Mouse (Mus musculus) forebrain, embryonic 10.5 days (tissue): ENCODE results near the gene Hdc. TPM values are rescaled to one million over a fixed set of nuclear protein-coding genes. Genes with fewer than 3 reads are reported as not detected.

ENCODE experiments used
- DNase-seq: peaks from one replicate; pipeline ENCODE4 v3.0.0-alpha.2; 2017; ENCODE audit warnings: low spot score; ENCODE audit errors: extremely low spot score
- H3K27ac ChIP-seq: fragments of 300-500 bp; sonication (generic); 2 replicates; pipeline ENCODE4 v1.5.1; 2016; ENCODE audit warnings: mild to moderate bottlenecking
- H3K27me3 ChIP-seq: fragments of 300-500 bp; sonication (generic); 2 replicates; pipeline ENCODE4 v1.6.1; 2016; ENCODE audit warnings: mild to moderate bottlenecking; ENCODE audit not compliant: poor library complexity, severe bottlenecking
- H3K36me3 ChIP-seq: fragments of 300-500 bp; sonication (generic); replicated peaks from 2 replicates; pipeline ENCODE4 v1.6.1; 2016; ENCODE audit warnings: mild to moderate bottlenecking, moderate library complexity
- H3K4me1 ChIP-seq: fragments of 300-500 bp; sonication (generic); 2 replicates; pipeline ENCODE4 v1.6.1; 2016
- H3K4me3 ChIP-seq: fragments of 300-500 bp; sonication (generic); 2 replicates; pipeline ENCODE4 v1.5.1; 2016; ENCODE audit warnings: mild to moderate bottlenecking, moderate library complexity
- H3K9me3 ChIP-seq: fragments of 300-500 bp; sonication (generic); 2 replicates; pipeline ENCODE4 v1.6.1; 2016; ENCODE audit warnings: mild to moderate bottlenecking, moderate library complexity
- WGBS: fragments of 180-500 bp; shearing (Covaris S2); methylation state at CpG from one replicate; pipeline ENCODE4 v1.1.7; 2016; 5-methylcytosine and 5-hydroxymethylcytosine counted together
- polyA plus RNA-seq: library from polyadenylated mRNA; unstranded; fragments of >200 nt; fragmentation: Nextera tagmentation; extraction: Ambion mirVana; gene quantifications from 2 replicates; pipeline ENCODE4 v1.2.1, GENCODE M21; 2016

The Hdc gene
- polyA plus RNA-seq = 0.31 and 0.42 TPM in 2 replicates

DNA sequence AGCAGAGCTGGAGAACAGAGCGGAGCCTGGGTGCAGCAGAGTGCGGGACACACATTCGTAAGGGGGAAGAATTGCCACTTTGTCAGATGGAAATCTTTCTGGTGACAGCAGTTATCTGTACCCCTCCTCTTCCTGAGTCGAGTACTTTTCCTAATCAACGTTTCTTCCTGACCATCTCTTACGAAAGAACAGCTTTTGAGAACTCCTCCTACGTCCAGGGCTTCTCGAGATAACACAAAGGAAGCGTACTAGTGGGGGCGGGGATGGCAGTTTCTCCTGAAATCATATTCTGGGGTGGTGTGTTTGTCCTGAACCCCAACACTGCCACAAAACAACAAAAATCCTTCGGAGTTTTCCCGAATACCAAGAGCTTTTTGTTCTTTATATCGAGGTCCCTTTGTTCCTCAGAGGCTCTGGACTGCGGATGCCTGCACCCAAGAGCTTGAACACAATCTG is at the start of gene Hdc:
Hdc (minus strand) TSS at position 51 of the 456 bp plus-strand sequence.
- no peaks in the 10 kb centered on the region for H3K36me3 ChIP-seq
- no peak within 1 kb of the TSS for H3K27ac ChIP-seq
- no peak within 1 kb of the TSS for H3K4me3 ChIP-seq
- DNase-seq = no peak
- H3K27me3 ChIP-seq = no peaks in the 10 kb centered on the region
- 75% methylated on average over 14 of the region's 14 CpGs for WGBS
- H3K4me1 ChIP-seq = peaks cover 15% of the 10 kb centered on the region
- H3K9me3 ChIP-seq = no peaks in the 10 kb centered on the region

DNA sequence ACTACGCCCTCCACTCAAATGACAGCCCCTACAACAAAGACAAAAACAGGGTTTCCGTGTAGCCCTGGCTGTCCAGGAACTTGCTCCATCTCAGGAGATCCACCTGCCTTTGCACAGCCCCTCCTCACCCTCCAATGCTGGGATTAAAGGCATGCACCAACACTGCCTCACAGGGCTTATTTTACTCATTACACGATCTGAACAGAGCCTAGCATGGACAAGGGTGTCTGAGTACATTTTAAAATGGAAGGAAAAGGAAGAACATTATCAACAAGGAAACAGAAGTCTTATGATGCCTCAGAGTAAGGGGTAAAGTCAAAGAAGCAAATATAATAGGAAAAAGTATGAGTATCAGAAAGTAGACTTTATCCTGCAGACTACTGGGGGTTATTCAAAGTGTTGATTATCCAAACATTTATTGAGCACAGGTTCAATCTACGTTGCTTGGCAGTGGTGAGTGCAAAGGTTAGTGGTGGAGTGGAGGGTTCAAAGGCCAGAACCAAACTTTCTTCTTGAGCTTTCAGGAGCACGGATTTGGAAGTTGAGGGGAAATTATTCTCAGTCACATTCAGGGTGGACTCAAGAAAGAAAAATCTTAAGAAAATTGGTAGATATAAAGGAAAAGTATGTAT is 49.6 kb upstream of the Hdc start:
- Histone ChIP-seq H3K9me3 (no peaks in the 10 kb centered on the region), H3K36me3 (peaks cover 40% of the 10 kb centered on the region), H3K27ac (no peak overlapping the region), H3K4me1 (peaks cover 20% of the 10 kb centered on the region), H3K4me3 (no peak overlapping the region), H3K27me3 (no peaks in the 10 kb centered on the region)
- 92% methylated on average over 5 of the region's 5 CpGs for WGBS
- no peak for DNase-seq

DNA sequence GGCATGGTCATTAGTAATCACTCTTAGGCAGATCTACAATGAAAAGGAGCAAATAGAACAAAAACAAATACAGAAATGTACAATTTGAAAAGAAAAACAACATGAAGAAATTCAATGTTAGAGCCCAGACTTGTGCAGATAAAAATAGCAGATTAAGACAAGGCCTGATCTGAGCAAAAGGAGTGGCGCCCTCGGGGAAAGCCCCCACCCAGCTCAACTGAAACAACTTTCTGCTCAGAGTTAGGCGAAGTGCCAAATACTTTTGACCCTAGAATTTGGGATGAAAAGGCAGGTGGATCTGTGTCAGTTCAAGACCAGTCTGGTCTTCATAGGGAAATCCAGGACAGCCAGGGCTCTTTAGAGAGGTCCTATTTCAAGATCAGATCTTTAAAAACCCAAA is 46.9 kb upstream of the Hdc start:
- 93% methylated on average over 3 of the region's 3 CpGs for WGBS
- peaks cover 34% of the 10 kb centered on the region for H3K36me3 ChIP-seq
- no peaks in the 10 kb centered on the region for H3K4me1 ChIP-seq
- H3K9me3 ChIP-seq = no peaks in the 10 kb centered on the region
- H3K27ac ChIP-seq = no peak overlapping the region
- DNase-seq = no peak
- no peaks in the 10 kb centered on the region for H3K27me3 ChIP-seq
- no peak overlapping the region for H3K4me3 ChIP-seq

DNA sequence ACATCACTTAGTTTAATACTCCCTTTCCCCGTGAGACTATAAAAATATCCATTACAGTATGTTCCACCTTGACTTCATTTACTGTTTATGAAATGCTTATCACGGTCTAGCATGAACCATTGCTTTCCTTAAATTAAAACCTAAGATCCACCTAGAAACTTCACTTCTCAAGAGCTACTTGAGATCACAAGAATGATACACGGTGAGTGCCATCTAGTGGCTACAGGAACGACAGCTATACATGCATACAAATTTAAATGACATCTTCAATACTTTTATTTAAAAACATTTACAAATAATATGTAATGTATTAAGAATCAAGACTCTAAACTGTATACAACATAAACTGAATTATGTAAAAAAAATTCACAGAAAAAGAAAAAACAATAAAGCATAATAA is 44.4 kb upstream of the Hdc start:
- 71% methylated on average over 4 of the region's 4 CpGs for WGBS
- Histone ChIP-seq H3K9me3 (no peaks in the 10 kb centered on the region), H3K36me3 (peaks cover 24% of the 10 kb centered on the region), H3K27me3 (no peaks in the 10 kb centered on the region), H3K4me1 (no peaks in the 10 kb centered on the region), H3K4me3 (no peak overlapping the region), H3K27ac (no peak overlapping the region)
- no peak for DNase-seq

DNA sequence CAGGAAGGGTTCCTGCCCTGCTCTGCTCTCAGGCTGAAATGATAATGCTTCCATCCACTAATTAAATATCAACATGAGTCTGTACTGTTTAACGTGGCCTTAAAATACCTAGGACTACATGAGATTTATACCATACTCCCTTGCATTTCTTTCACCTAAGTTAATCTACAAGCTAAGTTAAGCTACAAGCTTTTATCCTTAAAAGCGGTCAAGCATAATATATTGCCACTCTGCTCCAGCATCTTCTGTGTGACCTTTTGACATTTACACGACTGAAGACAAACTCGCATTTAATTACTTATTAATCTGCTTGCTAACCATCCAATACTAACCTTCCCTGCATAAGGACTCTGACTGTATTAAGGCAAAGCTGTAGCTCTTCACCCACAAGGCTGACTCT is 33.8 kb upstream of the Hdc start:
- peaks cover 93% of the 10 kb centered on the region for H3K36me3 ChIP-seq
- WGBS = 89% methylated on average over 4 of the region's 4 CpGs
- no peak for DNase-seq

DNA sequence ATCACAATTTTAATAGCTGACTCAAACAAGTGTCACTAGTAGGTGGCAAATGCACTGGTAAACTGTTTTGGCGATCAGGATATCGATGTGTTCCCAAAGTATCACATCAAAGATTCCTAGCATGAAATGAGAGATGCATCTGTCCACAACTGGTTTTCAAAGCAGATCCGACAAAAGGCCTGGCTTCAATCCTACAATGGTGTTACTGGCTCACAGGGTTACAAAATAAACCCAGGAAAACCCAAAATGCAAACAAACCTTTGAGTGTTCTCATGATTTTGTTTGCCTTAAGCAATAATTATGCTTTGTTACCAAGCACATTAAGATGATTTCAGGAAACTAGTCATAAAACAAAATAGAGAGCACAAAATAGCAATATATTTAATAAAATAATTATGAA is 28.7 kb upstream of the Hdc start:
- DNase-seq = no peak
- Histone ChIP-seq H3K27me3 (no peaks in the 10 kb centered on the region), H3K27ac (no peak overlapping the region), H3K4me1 (no peaks in the 10 kb centered on the region), H3K9me3 (no peaks in the 10 kb centered on the region), H3K36me3 (peaks cover 99% of the 10 kb centered on the region), H3K4me3 (no peak overlapping the region)
- WGBS = 97% methylated on average over 3 of the region's 3 CpGs

More for the DNA sequence above, 33.8 kb upstream of the Hdc start:
- H3K4me1 ChIP-seq = no peaks in the 10 kb centered on the region
- H3K9me3 ChIP-seq = no peaks in the 10 kb centered on the region
- no peaks in the 10 kb centered on the region for H3K27me3 ChIP-seq
- no peak overlapping the region for H3K27ac ChIP-seq
- H3K4me3 ChIP-seq = no peak overlapping the region

DNA sequence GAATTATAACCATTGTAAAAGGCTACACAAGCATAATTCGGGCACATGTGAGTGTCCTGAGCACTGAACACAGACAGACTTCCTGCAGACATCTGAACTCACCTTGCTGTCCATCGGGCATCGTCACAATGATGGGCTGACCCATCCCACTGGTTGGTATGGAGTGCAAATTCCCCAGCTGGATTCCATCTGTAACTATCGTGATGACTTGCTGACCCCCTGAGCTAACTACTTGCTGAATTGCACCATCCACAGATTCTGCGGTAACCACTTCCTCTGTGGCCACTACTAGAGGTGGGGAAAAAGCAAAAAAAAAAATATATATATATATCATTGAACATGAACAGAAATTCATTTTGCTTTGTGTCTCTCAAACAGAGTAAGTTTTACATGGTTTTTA is 27.4 kb upstream of the Hdc start:
- Histone ChIP-seq H3K9me3 (no peaks in the 10 kb centered on the region), H3K27ac (no peak overlapping the region), H3K4me3 (no peak overlapping the region), H3K36me3 (peaks cover 98% of the 10 kb centered on the region), H3K27me3 (no peaks in the 10 kb centered on the region), H3K4me1 (no peaks in the 10 kb centered on the region)
- 92% methylated on average over 5 of the region's 5 CpGs for WGBS
- DNase-seq = no peak

DNA sequence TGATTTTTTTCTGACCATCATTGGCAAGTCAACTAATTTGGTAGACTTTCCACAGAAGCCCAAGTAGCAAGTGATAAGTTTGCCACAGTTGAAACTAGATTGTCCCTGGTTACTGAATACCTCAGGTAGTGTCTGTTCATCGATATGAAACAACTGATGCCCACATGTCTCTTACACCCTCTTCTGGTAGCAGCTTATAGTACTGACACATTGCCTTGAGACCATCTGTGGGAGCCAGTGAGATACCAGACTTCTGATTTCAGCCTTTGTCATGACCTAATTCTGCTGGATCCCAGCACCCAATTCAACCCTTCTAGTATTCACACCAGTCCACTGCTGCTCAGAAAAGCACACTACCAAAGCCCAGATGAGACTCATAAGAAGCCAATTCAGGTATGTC is 25.7 kb upstream of the Hdc start:
- DNase-seq = no peak
- H3K4me1 ChIP-seq = no peaks in the 10 kb centered on the region
- H3K4me3 ChIP-seq = no peak overlapping the region
- 94% methylated on average over 1 of the region's 1 CpGs for WGBS
- H3K27me3 ChIP-seq = no peaks in the 10 kb centered on the region
- H3K27ac ChIP-seq = no peak overlapping the region
- peaks cover 98% of the 10 kb centered on the region for H3K36me3 ChIP-seq
- peaks cover 3% of the 10 kb centered on the region for H3K9me3 ChIP-seq

DNA sequence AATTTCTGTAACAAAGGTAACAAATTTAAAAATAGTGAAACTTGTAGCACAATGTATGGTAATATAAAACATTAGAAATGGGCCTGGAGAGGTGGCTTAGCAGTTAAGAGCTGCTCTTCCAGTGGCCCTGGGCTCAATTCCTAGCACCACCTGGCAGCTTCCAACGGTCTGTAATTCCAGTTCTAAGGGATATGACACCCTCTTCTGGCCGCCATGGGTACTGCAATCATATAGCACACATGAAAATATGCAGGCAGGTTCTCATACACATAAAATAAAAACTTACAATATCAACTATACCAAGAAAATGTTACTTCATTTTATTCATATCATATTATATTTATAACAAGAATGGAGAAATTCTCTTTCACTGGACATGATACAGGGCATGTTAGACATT is 21.2 kb upstream of the Hdc start:
- no peaks in the 10 kb centered on the region for H3K27me3 ChIP-seq
- no peak for DNase-seq
- no peaks in the 10 kb centered on the region for H3K4me1 ChIP-seq
- no peak overlapping the region for H3K27ac ChIP-seq
- H3K4me3 ChIP-seq = no peak overlapping the region
- peaks cover 90% of the 10 kb centered on the region for H3K36me3 ChIP-seq
- 94% methylated on average over 2 of the region's 2 CpGs for WGBS
- peaks cover 3% of the 10 kb centered on the region for H3K9me3 ChIP-seq

DNA sequence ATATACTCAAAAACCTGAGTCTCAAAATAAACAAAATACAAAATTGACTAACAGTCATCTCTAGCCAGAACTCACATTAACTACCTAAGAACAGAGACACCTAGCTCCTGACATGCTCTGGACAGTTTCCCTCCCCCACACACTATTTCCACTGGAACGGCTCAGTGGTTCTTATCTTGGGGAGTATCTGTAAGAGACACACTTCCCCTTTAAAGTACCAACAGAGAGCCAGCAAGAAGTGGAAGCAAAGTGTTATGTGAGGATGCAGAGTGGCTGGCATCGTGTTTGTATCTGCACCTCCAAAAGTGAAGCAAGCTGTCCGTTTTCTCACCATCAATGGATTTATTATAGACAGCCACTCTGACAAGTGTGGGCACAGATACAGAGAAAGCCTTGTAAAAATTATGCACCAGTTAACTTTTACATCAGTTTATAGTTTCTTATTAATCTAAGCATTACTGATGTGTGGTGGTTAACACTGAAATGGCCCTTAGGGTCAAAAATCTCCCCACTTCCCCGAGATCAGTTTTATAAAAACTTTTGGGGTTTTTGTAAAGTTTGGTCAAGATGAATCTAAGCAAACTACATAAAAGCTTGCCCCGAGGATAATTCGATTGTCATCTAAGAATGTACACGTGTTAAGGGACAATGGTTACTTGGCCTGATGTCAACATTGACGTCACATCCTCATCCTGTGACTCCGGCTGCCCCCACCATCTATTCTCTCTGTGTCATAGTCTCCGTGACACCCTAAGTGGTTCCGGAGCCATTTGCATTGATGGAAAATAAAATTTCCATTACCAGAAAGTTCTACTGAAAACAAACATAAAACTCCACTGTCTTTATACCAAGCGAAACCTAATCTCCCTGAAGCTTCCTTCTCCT is 17.1 kb upstream of the Hdc start:
- DNase-seq = no peak
- 90% methylated on average over 12 of the region's 12 CpGs for WGBS
- H3K4me3 ChIP-seq = no peak overlapping the region
- H3K27me3 ChIP-seq = no peaks in the 10 kb centered on the region
- peaks cover 87% of the 10 kb centered on the region for H3K36me3 ChIP-seq
- H3K4me1 ChIP-seq = no peaks in the 10 kb centered on the region
- H3K9me3 ChIP-seq = peaks cover 3% of the 10 kb centered on the region
- H3K27ac ChIP-seq = no peak overlapping the region

DNA sequence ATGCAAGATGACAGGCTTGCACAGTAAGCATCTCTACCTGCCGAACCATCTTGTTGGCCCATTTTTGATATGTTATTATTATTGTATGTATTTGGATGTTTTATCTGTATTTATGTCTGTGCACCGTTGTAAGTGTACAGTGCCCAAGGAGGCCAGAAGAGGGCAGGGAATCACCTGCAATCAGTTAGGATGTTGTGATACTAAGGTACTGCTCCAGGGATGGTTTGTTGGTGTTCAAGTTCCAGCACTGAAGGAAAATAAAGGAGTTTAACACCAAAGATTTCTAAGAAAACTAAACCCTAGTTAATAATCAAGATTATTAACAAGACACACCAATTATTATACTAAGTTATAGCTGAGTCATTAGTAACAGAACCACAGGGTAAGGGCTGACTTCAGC is 14.1 kb upstream of the Hdc start:
- no peak overlapping the region for H3K4me3 ChIP-seq
- no peak overlapping the region for H3K27ac ChIP-seq
- no peaks in the 10 kb centered on the region for H3K9me3 ChIP-seq
- 86% methylated on average over 2 of the region's 2 CpGs for WGBS
- DNase-seq = no peak
- peaks cover 87% of the 10 kb centered on the region for H3K36me3 ChIP-seq
- no peaks in the 10 kb centered on the region for H3K27me3 ChIP-seq
- H3K4me1 ChIP-seq = no peaks in the 10 kb centered on the region

DNA sequence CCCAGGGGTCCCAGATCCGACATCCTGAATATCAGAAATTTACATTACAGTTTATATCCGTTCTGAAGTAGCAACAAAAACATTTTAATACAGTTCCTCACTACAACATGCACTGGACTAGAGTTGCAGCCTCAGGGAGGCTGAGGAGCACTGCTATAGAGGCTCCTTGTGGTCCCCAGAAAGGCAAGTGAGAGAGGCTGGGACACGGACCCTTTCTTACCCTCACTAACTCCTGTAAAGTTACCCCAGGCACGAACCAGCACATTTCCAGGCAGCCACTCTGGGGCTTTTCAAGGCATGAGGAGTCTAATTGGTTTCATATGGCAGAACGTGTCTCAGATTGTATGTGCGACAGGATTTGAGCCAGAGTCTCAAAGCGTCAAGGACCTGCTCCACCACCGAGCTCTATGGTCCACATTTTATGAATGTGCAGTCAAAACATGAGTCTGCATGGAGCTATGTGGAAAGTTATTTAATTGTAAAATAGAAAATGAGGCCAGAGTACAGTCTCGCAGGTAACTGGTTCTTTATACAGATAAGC is 9.4 kb upstream of the Hdc start:
- 81% methylated on average over 9 of the region's 9 CpGs for WGBS
- H3K4me3 ChIP-seq = no peak overlapping the region
- no peak overlapping the region for H3K27ac ChIP-seq
- H3K9me3 ChIP-seq = peaks cover 3% of the 10 kb centered on the region; the same call in 1 of the 2 replicates
- peaks cover 69% of the 10 kb centered on the region for H3K36me3 ChIP-seq
- DNase-seq = no peak
- H3K27me3 ChIP-seq = no peaks in the 10 kb centered on the region
- H3K4me1 ChIP-seq = peaks cover 7% of the 10 kb centered on the region; the same call in 1 of the 2 replicates

DNA sequence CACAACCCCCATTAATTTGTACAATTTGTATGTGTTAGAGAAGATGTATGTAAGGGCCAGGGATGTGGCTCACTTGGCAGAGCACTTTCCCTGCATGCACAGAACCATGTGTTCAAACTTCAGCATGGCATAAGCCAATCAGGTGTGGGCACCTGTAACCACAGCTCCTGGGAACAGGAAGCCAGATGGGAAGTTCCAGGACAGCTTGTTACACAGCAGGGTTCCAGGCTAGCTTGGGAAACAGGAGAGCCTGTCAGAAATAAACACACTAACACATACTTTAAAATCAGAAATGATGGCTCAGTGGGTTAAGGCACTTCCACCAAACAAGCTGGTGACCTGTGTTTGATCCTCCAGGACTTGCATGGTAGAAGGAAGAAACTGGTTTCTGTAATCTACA is 4.0 kb upstream of the Hdc start:
- Histone ChIP-seq H3K27me3 (no peaks in the 10 kb centered on the region), H3K4me1 (peaks cover 15% of the 10 kb centered on the region), H3K36me3 (peaks cover 18% of the 10 kb centered on the region), H3K9me3 (peaks cover 3% of the 10 kb centered on the region; the same call in 1 of the 2 replicates), H3K4me3 (no peak overlapping the region), H3K27ac (no peak overlapping the region)
- no peak for DNase-seq
